Comparison of ENCODE assay signal across 8 mouse cellular contexts in the genomic region with DNA sequence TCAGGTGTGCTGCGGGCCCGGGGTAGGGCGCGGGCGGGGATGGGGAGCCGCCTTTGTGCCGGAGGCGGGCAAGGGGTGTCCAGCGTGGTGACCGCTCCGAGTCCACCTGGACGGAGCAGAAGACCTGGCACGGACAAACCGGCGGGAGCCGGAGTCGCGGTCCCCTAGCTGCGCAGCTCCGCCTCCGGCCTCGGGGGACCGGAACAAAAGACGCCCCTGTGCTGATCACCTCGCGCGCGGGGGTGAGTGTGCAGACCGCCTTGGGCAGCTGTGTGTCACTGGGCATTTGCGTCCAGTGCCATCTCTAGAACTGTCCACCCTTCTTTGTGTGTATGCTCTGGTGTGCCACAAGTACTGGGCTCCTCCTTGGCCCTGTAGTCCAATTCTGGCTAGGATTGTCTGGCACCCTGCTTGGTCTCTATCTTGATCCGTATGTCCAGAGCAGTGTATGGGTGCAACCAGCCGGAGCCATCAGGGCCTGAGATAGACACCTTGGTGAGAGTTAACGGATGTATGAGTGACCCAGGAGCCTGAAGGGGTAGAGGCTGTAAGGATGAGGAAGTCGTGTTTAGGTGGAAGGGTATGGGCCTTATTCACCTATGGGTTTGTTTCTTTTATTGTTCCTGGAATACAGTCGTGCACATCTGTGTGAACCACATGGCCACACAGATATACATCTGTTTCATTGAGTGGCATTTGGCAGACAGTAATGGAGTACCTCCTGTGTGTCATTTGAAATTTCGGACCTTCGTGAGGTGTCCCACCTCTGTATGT. TPM values are rescaled to one million over a fixed set of nuclear protein-coding genes. Genes with fewer than 3 reads are reported as not detected.
DNase-seq lines count a peak whose midpoint lies in the region; ATAC-seq and TF ChIP-seq lines count a peak whose summit lies in the region.

No protein-coding gene starts in this region.

- H3K4me2 ChIP-seq in embryonic facial prominence, embryonic 12.5 days (replicated peaks): peak overlapping the region; percentile 96
- peak overlapping the region; percentile 100 for H3K4me2 ChIP-seq in liver, embryonic 12.5 days
- H3K4me2 ChIP-seq in midbrain, embryonic 16.5 days (ENCODE audit: low read length): peak overlapping the region; percentile 94

- peak overlapping the region; percentile 89 to 90 for H3K4me3 ChIP-seq in ES-E14 (ENCODE audit: insufficient read depth in 1 of 2, low read depth in 1 of 2, low read length in 2 of 2, poor library complexity in 1 of 2, severe bottlenecking in 1 of 2)
- peak overlapping the region; percentile 92 for H3K4me3 ChIP-seq in embryonic facial prominence, embryonic 12.5 days
- H3K4me3 ChIP-seq in hindbrain, embryonic 10.5 days: peak overlapping the region; percentile 69
- H3K4me3 ChIP-seq in liver, embryonic 12.5 days: peak overlapping the region; percentile 79
- H3K4me3 ChIP-seq in midbrain, embryonic 16.5 days (ENCODE audit: low read depth, low read length): peak overlapping the region; percentile 92

- H3K9ac ChIP-seq in ES-E14 (ENCODE audit: insufficient read depth, low read depth, low read length, poor library complexity, severe bottlenecking): peak overlapping the region; percentile 80
- peak overlapping the region; percentile 83 for H3K9ac ChIP-seq in embryonic facial prominence, embryonic 12.5 days
- peak overlapping the region; percentile 85 for H3K9ac ChIP-seq in liver, embryonic 12.5 days
- H3K9ac ChIP-seq in midbrain, embryonic 16.5 days (ENCODE audit: low read depth, low read length): peak overlapping the region; percentile 98

- ATAC-seq in embryonic facial prominence, embryonic 12.5 days (ENCODE audit: insufficient number of reproducible peaks, insufficient read depth, low FRiP score, low TSS enrichment): no peak
- ATAC-seq in liver, embryonic 12.5 days: peak; percentile 36
- peak; percentile 47 for ATAC-seq in midbrain, embryonic 16.5 days

- peaks cover 12 to 17% of the 10 kb centered on the region in 2 experiments for H3K4me1 ChIP-seq in ES-E14 (ENCODE audit: control insufficient read depth in 2 of 2, insufficient read depth in 2 of 2, low read length in 2 of 2, poor library complexity in 1 of 2)
- peaks cover 34% of the 10 kb centered on the region for H3K4me1 ChIP-seq in embryonic facial prominence, embryonic 12.5 days
- peaks cover 51% of the 10 kb centered on the region for H3K4me1 ChIP-seq in hindbrain, embryonic 10.5 days (replicated peaks)
- peaks cover 49% of the 10 kb centered on the region for H3K4me1 ChIP-seq in liver, embryonic 12.5 days
- peaks cover 43% of the 10 kb centered on the region for H3K4me1 ChIP-seq in midbrain, embryonic 16.5 days (ENCODE audit: control insufficient read depth, insufficient read depth, low read length)

- in situ Hi-C loops in ES-E14 (cut with MboI; ENCODE audit: low sequenced_read_pairs in 2 of 2, unreplicated experiment in 2 of 2): no loop called here

- no peaks in the 10 kb centered on the region for H3K9me3 ChIP-seq in ES-E14 (ENCODE audit: control insufficient read depth, insufficient read depth, low read depth, low read length)
- H3K9me3 ChIP-seq in embryonic facial prominence, embryonic 12.5 days: no peaks in the 10 kb centered on the region
- no peaks in the 10 kb centered on the region for H3K9me3 ChIP-seq in hindbrain, embryonic 10.5 days
- H3K9me3 ChIP-seq in liver, embryonic 12.5 days (replicated peaks): no peaks in the 10 kb centered on the region
- no peaks in the 10 kb centered on the region for H3K9me3 ChIP-seq in midbrain, embryonic 16.5 days (replicated peaks; ENCODE audit: control insufficient read depth, low read length, poor library complexity, severe bottlenecking)

- peaks cover 23% of the 10 kb centered on the region for H3K36me3 ChIP-seq in ES-E14 (ENCODE audit: control insufficient read depth, insufficient read depth, low read length, poor library complexity, severe bottlenecking)
- peaks cover 30% of the 10 kb centered on the region for H3K36me3 ChIP-seq in embryonic facial prominence, embryonic 12.5 days
- peaks cover 45% of the 10 kb centered on the region for H3K36me3 ChIP-seq in hindbrain, embryonic 10.5 days
- H3K36me3 ChIP-seq in liver, embryonic 12.5 days: peaks cover 49% of the 10 kb centered on the region
- peaks cover 27% of the 10 kb centered on the region for H3K36me3 ChIP-seq in midbrain, embryonic 16.5 days (ENCODE audit: control insufficient read depth, insufficient read depth, low read length)

- H3K27ac ChIP-seq in ES-E14 (ENCODE audit: insufficient read depth, low read depth, low read length, poor library complexity, severe bottlenecking): no peak overlapping the region
- H3K27ac ChIP-seq in embryonic facial prominence, embryonic 12.5 days: peak overlapping the region; percentile 95
- peak overlapping the region; percentile 96 for H3K27ac ChIP-seq in hindbrain, embryonic 10.5 days
- H3K27ac ChIP-seq in liver, embryonic 12.5 days: peak overlapping the region; percentile 92
- peak overlapping the region; percentile 99 for H3K27ac ChIP-seq in midbrain, embryonic 16.5 days (ENCODE audit: low read length)

- DNase-seq in gastrocnemius, adult 8-10 months (ENCODE audit: low spot score in 2 of 2): peak; percentile 16 to 23
- no peak for DNase-seq in gastrocnemius, adult 18-20 months (ENCODE audit: low spot score)
- DNase-seq in ES-E14 (ENCODE audit: low read depth, low spot score): no peak
- no peak for DNase-seq in hindbrain, embryonic 10.5 days (ENCODE audit: low spot score)
- no peak for DNase-seq in ovary, postnatal 14 days (ENCODE audit: low spot score)

- H3K27me3 ChIP-seq in embryonic facial prominence, embryonic 12.5 days: no peaks in the 10 kb centered on the region
- no peaks in the 10 kb centered on the region for H3K27me3 ChIP-seq in hindbrain, embryonic 10.5 days (ENCODE audit: insufficient read depth, poor library complexity, severe bottlenecking)
- H3K27me3 ChIP-seq in liver, embryonic 12.5 days (replicated peaks): no peaks in the 10 kb centered on the region
- H3K27me3 ChIP-seq in midbrain, embryonic 16.5 days (ENCODE audit: control insufficient read depth, insufficient read depth, low read depth, low read length): no peaks in the 10 kb centered on the region

- WGBS in embryonic facial prominence, embryonic 12.5 days: 5% methylated on average over 37 of the region's 37 CpGs
- 6% methylated on average over 37 of the region's 37 CpGs for WGBS in hindbrain, embryonic 10.5 days
- 4% methylated on average over 37 of the region's 37 CpGs for WGBS in liver, embryonic 12.5 days (ENCODE audit: insufficient replicate concordance)
- WGBS in midbrain, embryonic 16.5 days: 5% methylated on average over 33 of the region's 37 CpGs

TF ChIP-seq in ES-E14, 5 proteins besides CTCF, POLR2A, EP300 and RAD21 (continues in another document):
- TF ChIP-seq MAFK (IDR thresholded peaks at IDR 0.05; ENCODE audit: insufficient read depth, low read depth, low read length): no peak
- no peak for TF ChIP-seq ZNF384 (IDR thresholded peaks at IDR 0.05; ENCODE audit: low read depth, low read length)

RNA-seq across cellular contexts. Expression of a gene that starts 1.0 kb away (rescaled TPM):
- 1 to 10 TPM; 5.6 to 8.3 (median 7.2) TPM for total RNA-seq in gastrocnemius, adult 8-10 months (2022)
- 1 to 10 TPM; 6.6 to 7.3 TPM for total RNA-seq in gastrocnemius, adult 18-20 months (2021)
- 17.1 and 32.0 TPM in 2 replicates for total RNA-seq in ES-E14 (2012; rRNA removed)
- 25.1 and 27.7 TPM in 2 replicates for polyA plus RNA-seq in embryonic facial prominence, embryonic 12.5 days (2016; fragmentation: Nextera tagmentation; extraction: Ambion mirVana)
- 32.2 and 41.4 TPM in 2 replicates for polyA plus RNA-seq in hindbrain, embryonic 10.5 days (2016; fragmentation: Nextera tagmentation; extraction: Ambion mirVana)
- 13.4 and 13.6 TPM in 2 replicates for polyA plus RNA-seq in liver, embryonic 12.5 days (2016; fragmentation: Nextera tagmentation; extraction: Ambion mirVana)
- polyA plus RNA-seq in midbrain, embryonic 16.5 days (2015; fragmentation: Nextera tagmentation; extraction: Ambion mirVana): 77.4 and 78.1 TPM in 2 replicates

RNA-seq across cellular contexts. Expression of a gene that starts 1.0 kb away (rescaled TPM):
- total RNA-seq in gastrocnemius, adult 8-10 months (2022): 10 to 100 TPM; 14.2 to 17.0 (median 14.9) TPM
- total RNA-seq in gastrocnemius, adult 18-20 months (2021): 10 to 100 TPM; 11.2 to 13.2 TPM
- 62.2 and 104 TPM in 2 replicates for total RNA-seq in ES-E14 (2012; rRNA removed)
- 56.0 and 56.6 TPM in 2 replicates for polyA plus RNA-seq in embryonic facial prominence, embryonic 12.5 days (2016; fragmentation: Nextera tagmentation; extraction: Ambion mirVana)
- polyA plus RNA-seq in hindbrain, embryonic 10.5 days (2016; fragmentation: Nextera tagmentation; extraction: Ambion mirVana): 49.4 and 52.8 TPM in 2 replicates
- polyA plus RNA-seq in liver, embryonic 12.5 days (2016; fragmentation: Nextera tagmentation; extraction: Ambion mirVana): 32.7 and 33.6 TPM in 2 replicates
- polyA plus RNA-seq in midbrain, embryonic 16.5 days (2015; fragmentation: Nextera tagmentation; extraction: Ambion mirVana): 56.3 and 63.9 TPM in 2 replicates

RNA-seq across cellular contexts. Expression of a gene that starts 23.3 kb away (rescaled TPM):
- total RNA-seq in gastrocnemius, adult 8-10 months (2022): 10 to 100 TPM; 13.0 to 16.8 (median 14.1) TPM
- 10 to 100 TPM; 13.9 to 14.0 TPM for total RNA-seq in gastrocnemius, adult 18-20 months (2021)
- 106 and 119 TPM in 2 replicates for total RNA-seq in ES-E14 (2012; rRNA removed)
- 83.7 and 85.4 TPM in 2 replicates for polyA plus RNA-seq in embryonic facial prominence, embryonic 12.5 days (2016; fragmentation: Nextera tagmentation; extraction: Ambion mirVana)
- 103 and 104 TPM in 2 replicates for polyA plus RNA-seq in hindbrain, embryonic 10.5 days (2016; fragmentation: Nextera tagmentation; extraction: Ambion mirVana)
- 50.0 and 51.4 TPM in 2 replicates for polyA plus RNA-seq in liver, embryonic 12.5 days (2016; fragmentation: Nextera tagmentation; extraction: Ambion mirVana)
- polyA plus RNA-seq in midbrain, embryonic 16.5 days (2015; fragmentation: Nextera tagmentation; extraction: Ambion mirVana): 75.7 and 78.7 TPM in 2 replicates

RNA-seq across cellular contexts. Expression of a gene that starts 23.4 kb away (rescaled TPM):
- total RNA-seq in gastrocnemius, adult 8-10 months (2022): 10 to 100 TPM; 11.0 to 18.7 (median 16.1) TPM
- 10 to 100 TPM; 13.0 to 16.2 TPM for total RNA-seq in gastrocnemius, adult 18-20 months (2021)
- total RNA-seq in ES-E14 (2012; rRNA removed): 9.7 and 10.1 TPM in 2 replicates
- 15.9 and 17.1 TPM in 2 replicates for polyA plus RNA-seq in embryonic facial prominence, embryonic 12.5 days (2016; fragmentation: Nextera tagmentation; extraction: Ambion mirVana)
- 22.0 and 24.8 TPM in 2 replicates for polyA plus RNA-seq in hindbrain, embryonic 10.5 days (2016; fragmentation: Nextera tagmentation; extraction: Ambion mirVana)
- polyA plus RNA-seq in liver, embryonic 12.5 days (2016; fragmentation: Nextera tagmentation; extraction: Ambion mirVana): 10.3 and 10.8 TPM in 2 replicates
- polyA plus RNA-seq in midbrain, embryonic 16.5 days (2015; fragmentation: Nextera tagmentation; extraction: Ambion mirVana): 25.1 and 28.1 TPM in 2 replicates

RNA-seq across cellular contexts. Expression of a gene that starts 29.5 kb away (rescaled TPM):
- under 1 TPM in 2 of 4 experiments, not detected in 2; 0.11 to 0.12 TPM for total RNA-seq in gastrocnemius, adult 8-10 months (2022)
- under 1 TPM; 0.09 to 0.12 TPM for total RNA-seq in gastrocnemius, adult 18-20 months (2021)
- 0.40 and 0.58 TPM in 2 replicates for total RNA-seq in ES-E14 (2012; rRNA removed)
- polyA plus RNA-seq in embryonic facial prominence, embryonic 12.5 days (2016; fragmentation: Nextera tagmentation; extraction: Ambion mirVana): 0.34 and 0.47 TPM in 2 replicates
- 0.37 and 0.41 TPM in 2 replicates for polyA plus RNA-seq in hindbrain, embryonic 10.5 days (2016; fragmentation: Nextera tagmentation; extraction: Ambion mirVana)
- 0.07 and 0.11 TPM in 2 replicates for polyA plus RNA-seq in liver, embryonic 12.5 days (2016; fragmentation: Nextera tagmentation; extraction: Ambion mirVana)
- 0.29 and 0.58 TPM in 2 replicates for polyA plus RNA-seq in midbrain, embryonic 16.5 days (2015; fragmentation: Nextera tagmentation; extraction: Ambion mirVana)

Comparison
In these comparisons a context has a peak if more than half of its experiments do, and no peak if none do; other contexts are left out.
1. DNase-seq: peak in gastrocnemius, adult 8-10 months (2 of 2); none in gastrocnemius, adult 18-20 months (single experiment), ES-E14 (single experiment), hindbrain, embryonic 10.5 days (single experiment) and ovary, postnatal 14 days (single experiment).
2. Peak in every context shown above with its lines, with median percentiles within 50 percentile points of each other: H3K4me3 ChIP-seq, H3K9ac ChIP-seq and H3K4me2 ChIP-seq.